Mouse (Mus musculus): ENCODE measurements around the gene Hrasls. TPM values are rescaled to one million over a fixed set of nuclear protein-coding genes. Genes with fewer than 3 reads are reported as not detected.

The Hrasls gene
- polyA plus RNA-seq (2016; fragmentation: Nextera tagmentation; extraction: Ambion mirVana) = 0.33 and 1.1 TPM in 2 replicates

DNA sequence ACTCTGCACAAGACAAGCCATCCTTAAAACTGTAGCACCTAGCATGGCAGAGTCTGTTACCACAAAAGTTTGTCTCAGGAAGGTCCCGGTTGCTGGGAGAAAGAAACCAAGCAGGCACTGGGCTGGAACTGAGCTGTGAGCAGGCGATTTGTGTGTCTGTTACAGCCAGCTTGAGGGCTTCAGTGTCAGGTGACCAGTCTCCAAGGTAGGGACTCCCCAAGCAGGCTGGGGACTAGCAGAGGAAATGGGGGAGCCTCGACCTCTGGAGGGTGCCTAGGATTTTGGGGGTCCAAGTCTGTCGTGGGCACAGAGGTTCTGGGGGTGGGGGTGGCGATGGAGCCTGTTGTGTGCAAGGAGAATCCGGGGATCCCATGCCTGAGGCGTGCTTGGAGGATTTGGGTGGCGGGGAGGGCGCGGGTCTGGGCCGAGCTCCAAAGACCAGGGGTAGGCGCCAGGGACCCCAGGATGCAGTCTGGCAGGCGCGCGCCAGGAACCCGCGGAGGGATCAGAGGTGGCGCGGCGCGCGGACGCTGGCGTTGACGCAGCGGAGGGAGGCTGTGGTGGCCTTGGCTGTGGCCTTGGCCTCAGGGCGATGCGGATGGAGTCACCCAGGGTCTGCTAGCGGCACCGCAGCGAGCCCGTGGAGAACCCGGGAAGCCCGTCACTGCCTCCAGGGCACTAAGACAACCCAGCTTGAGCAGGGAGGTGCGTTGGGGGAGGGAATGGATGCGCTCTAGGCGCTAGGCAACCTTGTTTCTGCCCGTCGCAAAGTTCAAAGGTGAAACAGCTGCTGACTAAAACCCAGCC is at the start of gene Hrasls:
TSS of gene Hrasls (plus strand) at position 91 of the 807 bp plus-strand sequence.
- WGBS = 1% methylated on average over 39 of the region's 39 CpGs
- Histone ChIP-seq H3K27ac (peak within 1 kb of the TSS; percentile 79), H3K4me3 (peak within 1 kb of the TSS; percentile 59), H3K27me3 (ENCODE audit: low read depth, poor library complexity, severe bottlenecking) (peaks cover 40% of the 10 kb centered on the region), H3K9me3 (replicated peaks) (no peaks in the 10 kb centered on the region), H3K4me1 (peaks cover 11% of the 10 kb centered on the region), H3K36me3 (no peaks in the 10 kb centered on the region)
- DNase-seq (ENCODE audit: low spot score) = peak; percentile 76

DNA sequence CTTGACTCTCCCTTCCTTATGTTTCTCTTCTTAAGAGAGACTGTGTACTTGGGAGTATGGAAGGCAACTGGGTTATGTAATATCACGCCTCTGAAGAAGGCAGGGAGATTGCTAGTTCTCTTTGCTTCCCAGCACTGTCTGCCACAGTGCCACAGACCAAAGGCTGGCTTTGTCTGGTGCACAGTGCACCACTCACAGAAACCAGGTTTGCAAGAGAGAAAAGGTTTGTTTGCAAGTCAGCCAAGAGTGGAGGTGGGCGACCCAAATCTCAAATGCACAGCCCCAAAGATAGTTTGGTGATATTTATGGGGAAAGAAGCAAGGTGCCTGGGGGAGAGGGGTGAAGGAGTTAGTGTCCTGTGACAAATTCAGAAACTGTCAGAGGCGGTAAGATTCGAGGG is 47.2 kb upstream of the Hrasls start:
- no peak overlapping the region for H3K27ac ChIP-seq
- H3K36me3 ChIP-seq = no peaks in the 10 kb centered on the region
- no peak for DNase-seq (ENCODE audit: low spot score)
- 0 out of 2 replicates have a peak, but pooled peaks cover 9% of the 10 kb centered on the region for H3K4me1 ChIP-seq
- no peaks in the 10 kb centered on the region for H3K9me3 ChIP-seq (replicated peaks)
- H3K4me3 ChIP-seq = no peak overlapping the region
- no peaks in the 10 kb centered on the region for H3K27me3 ChIP-seq (ENCODE audit: low read depth, poor library complexity, severe bottlenecking)
- 82% methylated on average over 4 of the region's 4 CpGs for WGBS

DNA sequence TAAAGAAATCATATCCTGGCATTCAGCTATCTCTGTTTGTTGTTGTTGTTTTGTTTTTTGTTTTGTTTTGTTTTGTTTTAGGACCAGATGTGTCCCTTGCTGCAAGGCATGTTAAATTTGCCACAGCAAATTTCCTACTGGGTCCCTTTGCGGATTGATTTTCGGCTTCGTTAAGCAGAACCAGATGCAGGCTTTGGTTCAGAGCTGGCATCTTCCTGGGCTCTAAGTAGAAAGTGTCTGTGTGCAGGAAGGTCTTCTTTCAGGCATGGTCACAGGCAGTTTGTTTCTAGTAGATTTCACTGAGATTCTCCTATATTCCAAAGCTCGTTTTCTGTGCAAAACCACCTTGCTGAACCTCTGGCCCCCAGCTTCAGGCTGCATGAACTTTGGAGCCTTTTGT is 42.4 kb upstream of the Hrasls start:
- 65% methylated on average over 4 of the region's 4 CpGs for WGBS
- Histone ChIP-seq H3K36me3 (no peaks in the 10 kb centered on the region), H3K27me3 (ENCODE audit: low read depth, poor library complexity, severe bottlenecking) (no peaks in the 10 kb centered on the region), H3K27ac (no peak overlapping the region), H3K4me3 (no peak overlapping the region), H3K9me3 (replicated peaks) (no peaks in the 10 kb centered on the region), H3K4me1 (0 out of 2 replicates have a peak, but pooled peaks cover 10% of the 10 kb centered on the region)
- DNase-seq (ENCODE audit: low spot score) = no peak

DNA sequence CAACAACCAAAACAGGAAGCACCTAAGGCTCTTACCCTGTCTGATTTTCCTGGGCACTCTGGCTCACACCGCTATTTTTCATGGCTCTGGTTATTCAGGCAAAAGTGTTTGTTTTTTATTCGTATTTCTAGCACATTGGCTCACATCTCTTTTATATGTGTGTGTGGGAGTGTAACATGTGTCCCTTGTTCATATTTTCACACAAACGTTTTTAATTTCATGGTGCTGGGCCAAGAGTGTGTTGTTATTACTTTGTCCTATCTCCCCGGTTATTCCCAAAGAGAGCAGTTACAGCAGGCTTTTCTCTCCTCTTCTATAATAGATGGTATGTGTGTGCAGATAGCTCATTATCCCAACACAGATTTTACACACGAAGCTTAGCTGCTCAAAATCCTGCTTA is 37.8 kb upstream of the Hrasls start:
- no peaks in the 10 kb centered on the region for H3K27me3 ChIP-seq (ENCODE audit: low read depth, poor library complexity, severe bottlenecking)
- no peak overlapping the region for H3K27ac ChIP-seq
- H3K4me3 ChIP-seq = no peak overlapping the region
- H3K9me3 ChIP-seq (replicated peaks) = no peaks in the 10 kb centered on the region
- 97% methylated on average over 5 of the region's 5 CpGs for WGBS
- DNase-seq (ENCODE audit: low spot score) = no peak
- 0 out of 2 replicates have a peak, but pooled peaks cover 5% of the 10 kb centered on the region for H3K4me1 ChIP-seq
- no peaks in the 10 kb centered on the region for H3K36me3 ChIP-seq

DNA sequence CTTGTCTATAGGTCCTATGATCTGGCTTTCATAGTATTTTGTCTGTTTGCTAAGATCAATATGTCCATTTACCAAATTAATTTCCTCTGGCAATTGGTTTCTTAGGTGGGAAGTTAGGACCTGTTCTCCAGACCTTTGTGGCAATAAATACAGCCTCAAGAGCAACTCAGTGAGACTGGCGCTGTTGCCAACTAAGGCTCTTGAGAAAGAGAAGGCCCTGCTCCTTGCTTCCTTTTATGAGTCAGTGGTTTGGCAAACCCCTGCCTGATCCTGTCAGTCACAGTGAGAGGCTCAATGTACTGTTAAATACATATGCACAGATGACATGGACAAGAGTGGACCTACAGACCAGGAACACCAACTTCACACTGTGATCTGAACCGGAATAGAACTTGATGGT is 36.3 kb upstream of the Hrasls start:
- 93% methylated on average over 2 of the region's 2 CpGs for WGBS
- no peak for DNase-seq (ENCODE audit: low spot score)
- Histone ChIP-seq H3K4me1 (no peaks in the 10 kb centered on the region), H3K4me3 (no peak overlapping the region), H3K27me3 (ENCODE audit: low read depth, poor library complexity, severe bottlenecking) (no peaks in the 10 kb centered on the region), H3K36me3 (no peaks in the 10 kb centered on the region), H3K27ac (no peak overlapping the region), H3K9me3 (replicated peaks) (no peaks in the 10 kb centered on the region)

DNA sequence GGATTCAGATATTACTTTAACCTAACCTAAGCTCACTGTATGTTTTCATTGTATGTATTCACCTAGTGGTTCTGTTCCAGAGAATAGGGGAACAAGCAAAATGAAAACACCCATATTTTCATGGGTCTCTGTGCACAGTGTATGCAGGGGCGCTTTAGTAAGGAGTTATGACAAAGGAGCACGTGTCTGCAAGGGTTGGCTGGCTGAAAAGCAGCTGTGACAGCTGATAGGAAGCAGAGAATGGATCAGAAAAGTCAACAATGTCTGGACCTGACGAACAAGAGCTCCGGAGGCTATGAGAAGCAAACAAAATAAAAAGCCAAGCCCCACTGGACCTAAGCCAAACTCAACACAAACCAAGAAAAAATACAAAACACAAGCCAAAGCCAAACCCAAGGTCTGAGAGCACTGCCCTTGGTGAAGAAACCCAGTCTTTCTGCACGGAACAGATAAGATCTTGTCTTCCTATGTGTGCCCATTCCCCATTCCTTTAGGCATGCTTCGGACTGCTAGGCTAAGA is 34.6 kb upstream of the Hrasls start:
- H3K4me3 ChIP-seq = no peak overlapping the region
- H3K27me3 ChIP-seq (ENCODE audit: low read depth, poor library complexity, severe bottlenecking) = no peaks in the 10 kb centered on the region
- no peak overlapping the region for H3K27ac ChIP-seq
- no peaks in the 10 kb centered on the region for H3K4me1 ChIP-seq
- 90% methylated on average over 6 of the region's 6 CpGs for WGBS
- H3K9me3 ChIP-seq (replicated peaks) = no peaks in the 10 kb centered on the region
- no peak for DNase-seq (ENCODE audit: low spot score)
- no peaks in the 10 kb centered on the region for H3K36me3 ChIP-seq

DNA sequence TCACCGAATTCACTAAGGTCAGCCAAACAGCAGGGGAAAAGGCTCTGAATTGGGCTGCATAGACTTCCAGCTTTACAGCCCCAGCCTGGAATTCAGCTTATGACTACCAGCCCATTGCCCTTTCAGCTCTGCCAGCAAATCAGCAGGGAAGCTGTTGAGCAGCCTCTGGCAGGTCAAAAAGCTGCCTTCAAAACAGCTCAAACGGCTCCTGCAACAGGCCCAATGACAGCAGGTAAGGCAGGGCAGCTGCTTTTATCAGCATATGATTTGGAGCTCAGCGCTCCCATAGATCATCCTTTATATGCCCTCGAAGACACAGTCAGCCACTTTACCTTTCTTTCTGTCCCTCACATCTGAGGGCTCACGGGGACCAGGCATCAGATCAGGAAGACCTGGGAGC is 16.6 kb upstream of the Hrasls start:
- no peaks in the 10 kb centered on the region for H3K36me3 ChIP-seq
- no peak for DNase-seq (ENCODE audit: low spot score)
- WGBS = 43% methylated on average over 5 of the region's 5 CpGs
- H3K9me3 ChIP-seq (replicated peaks) = no peaks in the 10 kb centered on the region
- no peak overlapping the region for H3K27ac ChIP-seq
- no peak overlapping the region for H3K4me3 ChIP-seq
- peaks cover 3% of the 10 kb centered on the region for H3K27me3 ChIP-seq (ENCODE audit: low read depth, poor library complexity, severe bottlenecking)
- peaks cover 5% of the 10 kb centered on the region; the same call in 1 of the 2 replicates for H3K4me1 ChIP-seq

DNA sequence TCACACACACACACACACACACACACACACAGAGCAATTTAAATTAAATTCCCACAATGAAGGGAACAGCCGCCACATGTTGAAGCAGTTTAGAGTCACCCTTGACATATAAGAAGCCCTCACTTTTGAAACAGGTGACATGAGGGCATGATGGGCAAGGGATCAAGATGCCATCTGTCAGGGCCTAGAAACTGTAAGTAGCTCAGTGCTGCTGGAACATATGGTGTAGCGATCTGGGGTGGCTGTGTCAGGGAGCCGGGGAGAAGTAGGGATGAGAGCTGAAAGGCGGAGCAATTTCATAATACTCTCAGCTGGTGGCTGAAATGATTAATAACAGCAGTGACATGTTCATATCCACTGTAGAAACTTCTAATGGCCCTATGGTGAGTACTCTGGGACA is 15.5 kb upstream of the Hrasls start:
- WGBS = 86% methylated on average over 4 of the region's 4 CpGs
- Histone ChIP-seq H3K27me3 (ENCODE audit: low read depth, poor library complexity, severe bottlenecking) (peaks cover 4% of the 10 kb centered on the region), H3K9me3 (replicated peaks) (no peaks in the 10 kb centered on the region), H3K4me3 (no peak overlapping the region), H3K36me3 (no peaks in the 10 kb centered on the region), H3K4me1 (peaks cover 12% of the 10 kb centered on the region), H3K27ac (no peak overlapping the region)
- DNase-seq (ENCODE audit: low spot score) = no peak

DNA sequence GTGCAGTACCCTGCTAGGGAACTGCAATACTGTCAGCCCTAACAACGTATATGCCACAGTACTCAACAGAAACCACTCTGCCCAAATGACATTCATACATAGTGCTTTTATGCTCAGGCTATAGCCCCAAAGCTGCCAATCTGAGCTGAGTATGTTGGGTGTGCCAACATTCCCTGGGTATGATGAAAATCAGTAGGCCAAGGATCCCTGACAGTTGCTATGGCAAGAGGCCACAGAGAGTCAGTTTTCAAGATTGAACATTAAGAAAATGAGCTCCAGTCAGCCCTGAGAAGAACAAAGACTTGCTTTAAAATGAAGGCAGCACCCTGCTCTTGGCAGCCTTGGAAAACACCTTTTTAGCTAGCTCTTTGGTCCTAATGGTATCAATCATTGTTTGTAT is 14.3 kb upstream of the Hrasls start:
- peaks cover 14% of the 10 kb centered on the region for H3K4me1 ChIP-seq
- WGBS = 85% methylated on average over 1 of the region's 1 CpGs
- no peak for DNase-seq (ENCODE audit: low spot score)

DNA sequence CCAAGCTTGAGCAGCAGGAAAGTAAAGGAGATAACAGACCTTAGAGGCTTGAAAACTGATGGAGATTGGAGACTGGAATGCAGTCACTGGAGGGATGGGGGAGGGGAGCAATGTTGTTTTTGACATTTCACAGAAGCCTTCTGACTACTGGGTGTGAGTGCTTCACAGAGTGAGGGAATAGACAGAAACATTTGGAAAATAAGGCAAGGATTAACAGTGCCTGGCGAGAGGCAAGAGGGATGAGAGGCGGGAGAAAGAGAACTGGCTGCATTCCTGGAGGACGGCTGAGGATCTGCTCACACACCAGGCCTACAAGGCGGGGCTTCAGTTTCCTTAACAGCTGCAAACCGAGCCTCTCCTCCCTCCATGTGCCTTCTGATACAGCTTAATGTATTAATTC is 11.0 kb upstream of the Hrasls start:
- no peak for DNase-seq (ENCODE audit: low spot score)
- Histone ChIP-seq H3K4me1 (peaks cover 14% of the 10 kb centered on the region), H3K27ac (no peak overlapping the region), H3K27me3 (ENCODE audit: low read depth, poor library complexity, severe bottlenecking) (peaks cover 4% of the 10 kb centered on the region), H3K4me3 (no peak overlapping the region), H3K9me3 (replicated peaks) (no peaks in the 10 kb centered on the region), H3K36me3 (no peaks in the 10 kb centered on the region)
- WGBS = 9% methylated on average over 5 of the region's 5 CpGs

More for the DNA sequence above, 14.3 kb upstream of the Hrasls start:
- H3K4me3 ChIP-seq = no peak overlapping the region
- H3K27me3 ChIP-seq (ENCODE audit: low read depth, poor library complexity, severe bottlenecking) = peaks cover 4% of the 10 kb centered on the region
- no peak overlapping the region for H3K27ac ChIP-seq
- no peaks in the 10 kb centered on the region for H3K36me3 ChIP-seq
- H3K9me3 ChIP-seq (replicated peaks) = no peaks in the 10 kb centered on the region

DNA sequence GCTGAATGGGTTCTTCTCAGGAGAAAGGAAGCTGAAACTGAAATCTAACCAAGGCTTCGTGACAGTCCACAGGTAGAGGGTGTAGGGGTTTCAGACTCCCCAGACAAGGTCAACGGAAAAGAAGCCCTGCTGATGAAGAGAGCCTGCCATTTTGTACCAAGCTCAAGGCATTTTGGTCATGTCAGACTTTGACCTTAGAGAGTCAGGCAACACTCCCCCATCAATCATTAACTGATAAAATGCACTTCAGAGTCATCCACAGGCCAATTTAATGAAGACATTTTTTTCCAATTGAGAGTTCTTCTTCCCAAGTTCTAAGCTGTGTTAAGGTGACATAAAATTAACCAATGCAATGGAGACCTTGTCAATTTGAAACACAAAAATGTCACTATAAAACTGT is 8.3 kb upstream of the Hrasls start:
- 89% methylated on average over 2 of the region's 2 CpGs for WGBS
- no peak for DNase-seq (ENCODE audit: low spot score)
- Histone ChIP-seq H3K36me3 (no peaks in the 10 kb centered on the region), H3K4me3 (no peak overlapping the region), H3K9me3 (replicated peaks) (no peaks in the 10 kb centered on the region), H3K27me3 (ENCODE audit: low read depth, poor library complexity, severe bottlenecking) (peaks cover 4% of the 10 kb centered on the region), H3K4me1 (peaks cover 11% of the 10 kb centered on the region), H3K27ac (no peak overlapping the region)

DNA sequence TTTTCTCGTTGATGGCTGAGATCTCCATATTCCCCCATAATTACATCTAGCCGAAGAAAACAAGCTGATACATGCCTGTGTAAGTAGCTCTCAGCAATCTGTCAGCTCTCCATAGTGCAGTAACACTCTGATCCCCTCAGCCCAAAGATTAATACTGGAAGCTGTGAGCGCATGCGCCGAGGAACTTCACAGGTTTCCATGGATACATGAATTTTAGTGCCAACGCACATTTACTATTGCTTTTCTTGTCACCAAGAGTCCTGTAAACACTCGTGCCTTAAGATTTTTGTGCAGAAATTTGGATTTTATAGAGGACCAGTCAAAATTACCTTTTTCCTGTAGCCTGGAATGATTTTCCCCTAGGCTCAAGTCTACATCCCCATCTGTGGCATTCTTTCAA is 4.6 kb upstream of the Hrasls start:
- peaks cover 4% of the 10 kb centered on the region for H3K4me1 ChIP-seq
- DNase-seq (ENCODE audit: low spot score) = no peak
- no peak overlapping the region for H3K4me3 ChIP-seq
- 87% methylated on average over 7 of the region's 7 CpGs for WGBS
- H3K27me3 ChIP-seq (ENCODE audit: low read depth, poor library complexity, severe bottlenecking) = peaks cover 21% of the 10 kb centered on the region
- no peak overlapping the region for H3K27ac ChIP-seq
- no peaks in the 10 kb centered on the region for H3K36me3 ChIP-seq
- H3K9me3 ChIP-seq (replicated peaks) = no peaks in the 10 kb centered on the region

DNA sequence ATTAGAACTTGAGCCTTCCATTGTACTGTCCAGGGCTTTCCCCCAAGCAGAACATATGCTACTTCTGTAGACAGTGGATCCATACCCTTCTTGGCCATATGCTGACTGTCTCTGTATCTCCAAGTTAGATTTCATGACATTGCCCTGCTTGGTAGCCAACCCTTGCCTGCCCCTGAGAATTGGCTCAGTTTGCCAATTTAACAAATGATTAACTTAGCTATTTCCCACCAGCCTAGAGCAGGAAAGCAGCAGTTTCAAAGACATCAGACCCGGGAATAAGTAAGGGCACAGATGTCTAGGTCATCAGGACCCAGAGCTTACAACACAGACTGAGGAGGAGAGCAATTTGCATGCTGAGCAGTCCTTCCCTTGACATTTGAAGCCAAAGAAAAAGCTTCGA is 3.9 kb upstream of the Hrasls start:
- Histone ChIP-seq H3K27ac (no peak overlapping the region), H3K4me1 (peaks cover 11% of the 10 kb centered on the region), H3K4me3 (no peak overlapping the region), H3K36me3 (no peaks in the 10 kb centered on the region), H3K9me3 (replicated peaks) (no peaks in the 10 kb centered on the region), H3K27me3 (ENCODE audit: low read depth, poor library complexity, severe bottlenecking) (peaks cover 28% of the 10 kb centered on the region)
- no peak for DNase-seq (ENCODE audit: low spot score)
- 43% methylated on average over 2 of the region's 2 CpGs for WGBS
